Mouse (Mus musculus) myocyte (in vitro differentiated cells): ENCODE measurements around the gene Adad1.

Experiments used
- POLR2A ChIP-seq: IDR thresholded peaks from one replicate; pipeline ENCODE4 v1.6.1; 2011; ENCODE audit warnings: low read depth, mild to moderate bottlenecking, control low read depth, moderate library complexity; ENCODE audit not compliant: insufficient read length
- POLR2AphosphoS2 ChIP-seq: IDR thresholded peaks from one replicate; pipeline ENCODE4 v1.6.1; 2011; ENCODE audit warnings: low read depth, control low read depth; ENCODE audit not compliant: insufficient read length
- USF1 ChIP-seq: IDR thresholded peaks from one replicate; pipeline ENCODE4 v1.6.1; 2011; ENCODE audit warnings: low read depth, mild to moderate bottlenecking, control low read depth, moderate library complexity

DNA sequence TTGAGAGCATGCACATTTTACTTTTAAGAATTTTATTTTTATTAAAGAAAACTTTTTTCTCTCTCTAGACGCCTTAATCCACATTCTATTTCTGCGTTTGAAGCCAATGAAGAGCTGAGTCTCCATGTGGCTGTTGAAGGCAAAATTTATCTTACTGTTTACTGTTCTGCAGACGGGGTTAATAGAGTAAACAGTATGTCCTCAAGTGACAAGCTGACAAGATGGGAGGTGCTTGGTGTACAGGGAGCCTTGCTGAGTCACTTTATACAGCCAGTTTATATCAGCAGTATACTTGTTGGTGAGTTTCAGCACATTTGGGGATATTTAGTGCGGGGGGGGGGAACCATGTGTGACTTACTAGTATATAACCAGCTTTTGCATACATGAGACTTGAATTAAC lies 21.5 kb downstream of the Adad1 start:
- TF ChIP-seq POLR2A (no peak), USF1 (no peak), POLR2AphosphoS2 (no peak)
